Mouse (Mus musculus) brain, adult 2 months (tissue): ENCODE data around the gene Gucd1.
"Not testable (repeated sequence)": the region's sequence is repeated elsewhere in the genome, so short reads cannot be mapped to it uniquely, and the experiment has no call there.

Experiments used
- DNase-seq: peaks from one replicate; pipeline ENCODE4 v3.0.0; 2011; ENCODE audit warnings: low read depth, low spot score

The Gucd1 gene

GRCm38 (mm10) chr10:75503692-75504091 is 14.1 kb downstream of the Gucd1 start:
- no peak for DNase-seq

- no peak for DNase-seq
These were observed 16.1 kb downstream of the Gucd1 start for GRCm38 (mm10) chr10:75501641-75502040.

GRCm38 (mm10) chr10:75500345-75500744 is 17.4 kb downstream of the Gucd1 start:
- no peak for DNase-seq

- no peak for DNase-seq
These were observed 18.0 kb downstream of the Gucd1 start for GRCm38 (mm10) chr10:75499791-75500190.

GRCm38 (mm10) chr10:75499214-75499613 is 18.6 kb downstream of the Gucd1 start:
- not testable (repeated sequence) for DNase-seq

GRCm38 (mm10) chr10:75495921-75496320 is 21.9 kb downstream of the Gucd1 start:
- no peak for DNase-seq

- DNase-seq, result no peak
These were observed 22.5 kb downstream of the Gucd1 start for GRCm38 (mm10) chr10:75495304-75495703.

GRCm38 (mm10) chr10:75491936-75492262 is 25.9 kb downstream of the Gucd1 start:
- DNase-seq, result no peak

GRCm38 (mm10) chr10:75491234-75491935 is 26.4 kb downstream of the Gucd1 start:
- DNase-seq, result no peak

GRCm38 (mm10) chr10:75490731-75491130 is 27.0 kb downstream of the Gucd1 start:
- DNase-seq, result no peak

- no peak for DNase-seq
These were observed 28.2 kb downstream of the Gucd1 start for GRCm38 (mm10) chr10:75489522-75489921.

GRCm38 (mm10) chr10:75487131-75487530 is 30.6 kb downstream of the Gucd1 start:
- DNase-seq, result no peak

- DNase-seq, result peak; percentile 84
These were observed 31.4 kb downstream of the Gucd1 start for GRCm38 (mm10) chr10:75486086-75486979.

GRCm38 (mm10) chr10:75484767-75485166 is 33.0 kb downstream of the Gucd1 start:
- no peak for DNase-seq

GRCm38 (mm10) chr10:75484066-75484465 is 33.7 kb downstream of the Gucd1 start:
- DNase-seq, result no peak

GRCm38 (mm10) chr10:75482919-75483483 is 34.8 kb downstream of the Gucd1 start:
- DNase-seq, result no peak

GRCm38 (mm10) chr10:75482271-75482670 is 35.5 kb downstream of the Gucd1 start:
- DNase-seq, result no peak

- DNase-seq, result no peak
These were observed 36.1 kb downstream of the Gucd1 start for GRCm38 (mm10) chr10:75481703-75482102.

- no peak for DNase-seq
These were observed 37.8 kb downstream of the Gucd1 start for GRCm38 (mm10) chr10:75479955-75480354.

- DNase-seq, result no peak
These were observed 40.7 kb downstream of the Gucd1 start for GRCm38 (mm10) chr10:75477034-75477433.

- DNase-seq, result peak; percentile 34
These were observed 42.5 kb downstream of the Gucd1 start for GRCm38 (mm10) chr10:75475139-75475850.

GRCm38 (mm10) chr10:75474571-75474970 is 43.2 kb downstream of the Gucd1 start:
- DNase-seq, result no peak
